Mouse (Mus musculus) MEL (cell line): Measurements from ENCODE around the gene Taar2. TPM values are rescaled to one million over a fixed set of nuclear protein-coding genes. Genes with fewer than 3 reads are reported as not detected.

ENCODE experiments used
- DNase-seq: peaks from one replicate; pipeline ENCODE4 v3.0.0; 2011; ENCODE audit warnings: low read depth, low spot score
- H3K27ac ChIP-seq: 2 replicates; pipeline ENCODE4 v1.5.1; 2012; ENCODE audit warnings: low read depth, mild to moderate bottlenecking, control low read depth, low read length, moderate library complexity; ENCODE audit not compliant: control insufficient read depth
- H3K27me3 ChIP-seq, 2 experiments: fragments of 150-350 bp in 1 of 2; sonication (generic) in 1 of 2; 2 replicates each; pipeline ENCODE4 v1.6.1; 2012; ENCODE audit warnings: low read length in 2 of 2, mild to moderate bottlenecking in 2 of 2, improper control_type of control experiment in 1 of 2, moderate library complexity in 1 of 2; ENCODE audit not compliant: insufficient read depth in 2 of 2, control insufficient read depth in 1 of 2
- H3K36me3 ChIP-seq, 2 experiments: 2 replicates each; pipeline ENCODE4 v1.6.1; 2012 to 2014; ENCODE audit warnings: low read length in 2 of 2, improper control_type of control experiment in 1 of 2, inconsistent platforms in 1 of 2, mild to moderate bottlenecking in 1 of 2; ENCODE audit not compliant: insufficient read depth in 2 of 2, control insufficient read depth in 1 of 2
- H3K4me1 ChIP-seq, 2 experiments: fragments of 150-350 bp in 1 of 2; sonication (generic) in 1 of 2; 2 replicates each; pipeline ENCODE4 v1.6.1; 2012; ENCODE audit warnings: low read length in 2 of 2, improper control_type of control experiment in 1 of 2, mild to moderate bottlenecking in 1 of 2; ENCODE audit not compliant: insufficient read depth in 2 of 2, control insufficient read depth in 1 of 2
- H3K4me3 ChIP-seq, 2 experiments: fragments of 150-350 bp in 1 of 2; sonication (generic) in 1 of 2; 2 replicates each; pipeline ENCODE4 v1.5.1; 2012; ENCODE audit warnings: low read depth in 2 of 2, low read length in 2 of 2, mild to moderate bottlenecking in 2 of 2, moderate library complexity in 2 of 2, control low read depth in 1 of 2, improper control_type of control experiment in 1 of 2; ENCODE audit not compliant: control insufficient read depth in 1 of 2, insufficient read depth in 1 of 2
- H3K79me2 ChIP-seq: 2 replicates; pipeline ENCODE4 v1.6.1; 2012; ENCODE audit warnings: mild to moderate bottlenecking, low read length, moderate library complexity; ENCODE audit not compliant: control insufficient read depth, poor library complexity, insufficient read depth
- H3K9ac ChIP-seq: 2 replicates; pipeline ENCODE4 v1.6.1; 2012; ENCODE audit warnings: low read depth, mild to moderate bottlenecking, control low read depth, low read length, moderate library complexity; ENCODE audit not compliant: control insufficient read depth, poor library complexity, severe bottlenecking
- H3K9me3 ChIP-seq: fragments of 150-350 bp; sonication (generic); replicated peaks from 2 replicates; pipeline ENCODE4 v1.6.1; 2012; ENCODE audit warnings: mild to moderate bottlenecking, low read length, improper control_type of control experiment, moderate library complexity; ENCODE audit not compliant: insufficient read depth
- EP300 ChIP-seq, 2 experiments: IDR thresholded peaks; 2 replicates each; pipeline ENCODE4 v1.6.1; 2011; ENCODE audit warnings: improper control_type of control experiment in 2 of 2, low read length in 2 of 2, low read depth in 1 of 2, mild to moderate bottlenecking in 1 of 2
- ETS1 ChIP-seq: IDR thresholded peaks from 2 replicates; pipeline ENCODE4 v1.6.1; 2012; ENCODE audit warnings: low read depth, mild to moderate bottlenecking, inconsistent platforms, low read length, improper control_type of control experiment, moderate library complexity
- GATA1 ChIP-seq: IDR thresholded peaks from 2 replicates; pipeline ENCODE4 v1.6.1; 2011; ENCODE audit warnings: low read depth, low read length, improper control_type of control experiment
- MAFK ChIP-seq: IDR thresholded peaks from 2 replicates; pipeline ENCODE4 v1.6.1; 2011; ENCODE audit warnings: low read depth, mild to moderate bottlenecking, low read length, improper control_type of control experiment, borderline replicate concordance
- MAX ChIP-seq: IDR thresholded peaks from 2 replicates; pipeline ENCODE4 v1.6.1; 2011; ENCODE audit warnings: low read length, improper control_type of control experiment
- MAZ ChIP-seq: IDR thresholded peaks from 2 replicates; pipeline ENCODE4 v1.6.1; 2012; ENCODE audit warnings: low read depth, mild to moderate bottlenecking, inconsistent platforms, low read length, improper control_type of control experiment
- NRF1 ChIP-seq: IDR thresholded peaks from 2 replicates; pipeline ENCODE4 v1.6.1; 2014; ENCODE audit warnings: low read depth, mild to moderate bottlenecking, inconsistent platforms, low read length, improper control_type of control experiment, moderate library complexity; ENCODE audit not compliant: poor library complexity, insufficient read depth, severe bottlenecking
- POLR2A ChIP-seq, 2 experiments: IDR thresholded peaks; 2 replicates each; pipeline ENCODE4 v1.6.1; 2011 to 2012; ENCODE audit warnings: low read length in 2 of 2, mild to moderate bottlenecking in 2 of 2, control low read depth in 1 of 2, improper control_type of control experiment in 1 of 2, low read depth in 1 of 2, moderate library complexity in 1 of 2; ENCODE audit not compliant: control insufficient read depth in 1 of 2, insufficient read depth in 1 of 2, poor library complexity in 1 of 2
- POLR2AphosphoS5 ChIP-seq: IDR thresholded peaks from 2 replicates; pipeline ENCODE4 v1.6.1; 2012; ENCODE audit warnings: low read depth, borderline replicate concordance, mild to moderate bottlenecking, inconsistent platforms, low read length, moderate library complexity, mixed read lengths
- RAD21 ChIP-seq: IDR thresholded peaks from 2 replicates; pipeline ENCODE4 v1.6.1; 2011; ENCODE audit warnings: mild to moderate bottlenecking, low read depth, low read length, improper control_type of control experiment
- SIN3A ChIP-seq: IDR thresholded peaks from 2 replicates; pipeline ENCODE4 v1.6.1; 2012; ENCODE audit warnings: low read length, improper control_type of control experiment, inconsistent platforms
- SMC3 ChIP-seq: IDR thresholded peaks from 2 replicates; pipeline ENCODE4 v1.6.1; 2011; ENCODE audit warnings: low read depth, low read length, improper control_type of control experiment
- USF1 ChIP-seq: IDR thresholded peaks from 2 replicates; pipeline ENCODE4 v1.6.1; 2014; ENCODE audit warnings: low read depth, mild to moderate bottlenecking, inconsistent platforms, low read length, improper control_type of control experiment, moderate library complexity
- USF2 ChIP-seq, 2 experiments: IDR thresholded peaks; 2 replicates each; pipeline ENCODE4 v1.6.1; 2011 to 2012; ENCODE audit warnings: improper control_type of control experiment in 2 of 2, low read length in 2 of 2, borderline replicate concordance in 1 of 2, inconsistent platforms in 1 of 2, low read depth in 1 of 2, mild to moderate bottlenecking in 1 of 2; ENCODE audit not compliant: insufficient read depth in 1 of 2
- ZKSCAN1 ChIP-seq: IDR thresholded peaks from 2 replicates; pipeline ENCODE4 v1.6.1; 2012; ENCODE audit warnings: low read depth, mild to moderate bottlenecking, inconsistent platforms, low read length, improper control_type of control experiment, moderate library complexity
- ZMIZ1 ChIP-seq: IDR thresholded peaks from 2 replicates; pipeline ENCODE4 v1.6.1; 2012; ENCODE audit warnings: low read depth, mild to moderate bottlenecking, inconsistent platforms, low read length, improper control_type of control experiment, moderate library complexity
- polyA plus RNA-seq, 2 experiments: library from polyadenylated mRNA; stranded (reverse) in 1 of 2; unstranded in 1 of 2; fragments of >175 nt in 1 of 2; fragments of >200 nt in 1 of 2; gene quantifications; 2 replicates each; pipeline versions ENCODE4 v1.2.1 to v1.2.4; 2012; ENCODE audit warnings: low replicate concordance in 2 of 2, low read depth in 1 of 2; ENCODE audit not compliant: insufficient read length in 2 of 2, insufficient read depth in 1 of 2, missing spikeins in 1 of 2
- total RNA-seq: library from RNA; depleted of rRNA; stranded (reverse); fragments of 300-350 nt; gene quantifications from 2 replicates; pipeline ENCODE4 v1.2.3, GENCODE M21; 2012

The Taar2 gene
- total and polyA plus RNA-seq, 3 experiments: not detected

GRCm38 (mm10) chr10:23964921-23965610 lies 26.7 kb downstream of the Taar2 start:
- Histone ChIP-seq H3K9ac (no peak overlapping the region), H3K36me3 (no peaks in the 10 kb centered on the region), H3K9me3 (no peaks in the 10 kb centered on the region), H3K27me3 (peaks cover 8 to 10% of the 10 kb centered on the region in 2 experiments), H3K79me2 (no peaks in the 10 kb centered on the region), H3K27ac (no peak overlapping the region), H3K4me1 (no peaks in the 10 kb centered on the region), H3K4me3 (no peak overlapping the region)
- TF ChIP-seq SMC3: no peak
- TF ChIP-seq RAD21: no peak
- no peak for TF ChIP-seq EP300 (IDR thresholded peaks at IDR 0.05; ENCODE audit: low read depth in 1 of 2, low read length in 2 of 2)
- TF ChIP-seq NRF1: no peak
- no peak for TF ChIP-seq POLR2AphosphoS5
- no peak for TF ChIP-seq USF2 (IDR thresholded peaks at IDR 0.05; ENCODE audit: borderline replicate concordance in 1 of 2, insufficient read depth in 1 of 2, low read depth in 1 of 2, low read length in 2 of 2)
- no peak for TF ChIP-seq MAFK
- no peak for TF ChIP-seq ZKSCAN1
- TF ChIP-seq ZMIZ1: no peak
- TF ChIP-seq MAX: no peak
- no peak for DNase-seq

GRCm38 (mm10) chr10:23970656-23971165 lies 32.3 kb downstream of the Taar2 start, which contains the start of gene Taar5:
Gene Taar5, plus strand, starts transcription at chr10:23970706.
- no peak within 1 kb of the TSS for H3K4me3 ChIP-seq
- TF ChIP-seq POLR2A (IDR thresholded peaks at IDR 0.05; ENCODE audit: control insufficient read depth in 1 of 2, insufficient read depth in 1 of 2, low read depth in 1 of 2, low read length in 2 of 2, poor library complexity in 1 of 2): no peak
- TF ChIP-seq ETS1: no peak
- no peak for TF ChIP-seq MAZ
- no peak for TF ChIP-seq SIN3A
- TF ChIP-seq EP300 (IDR thresholded peaks at IDR 0.05; ENCODE audit: low read depth in 1 of 2, low read length in 2 of 2): no peak
- TF ChIP-seq GATA1: no peak
- no peak for TF ChIP-seq USF1
- TF ChIP-seq, all 39 proteins: peak for 0
- no peak for DNase-seq
- Histone ChIP-seq H3K9ac (no peak within 1 kb of the TSS), H3K27ac (no peak within 1 kb of the TSS), H3K27me3 (peaks cover 8 to 10% of the 10 kb centered on the region in 2 experiments), H3K36me3 (no peaks in the 10 kb centered on the region), H3K9me3 (no peaks in the 10 kb centered on the region), H3K79me2 (no peaks in the 10 kb centered on the region), H3K4me1 (no peaks in the 10 kb centered on the region)
